Mouse (Mus musculus): Measurements from ENCODE around the gene Pfkm. TPM values are rescaled to one million over a fixed set of nuclear protein-coding genes. Genes with fewer than 3 reads are reported as not detected.

The Pfkm gene
- total and polyA plus RNA-seq, 3 experiments, result 23.5 to 37.9 (median 29.6) TPM

- Histone ChIP-seq H3K9ac (ENCODE audit: insufficient read depth, low read depth) (no peak overlapping the region), H3K9me3 (replicated peaks; ENCODE audit: low read length) (no peaks in the 10 kb centered on the region), H3K36me3 (replicated peaks in 1 of 2; ENCODE audit: control insufficient read depth in 1 of 2, insufficient read depth in 1 of 2, low read length in 1 of 2) (peaks cover 42 to 98% of the 10 kb centered on the region in 2 experiments), H3K4me3 (replicated peaks in 1 of 3; ENCODE audit: low read depth in 2 of 3, low read length in 2 of 3, poor library complexity in 1 of 3) (no peak overlapping the region), H3K27ac (ENCODE audit: insufficient read depth, low read depth) (no peak overlapping the region), H3K27me3 (replicated peaks) (no peaks in the 10 kb centered on the region), H3K4me1 (ENCODE audit: control insufficient read depth in 1 of 2, insufficient read depth in 2 of 2) (no peaks in the 10 kb centered on the region), H3K79me2 (replicated peaks; ENCODE audit: control insufficient read depth, extremely low read depth, insufficient read depth, poor library complexity, severe bottlenecking) (no peaks in the 10 kb centered on the region), H3K4me2 (ENCODE audit: insufficient read depth, low read depth, poor library complexity, severe bottlenecking) (no peak overlapping the region)
- DNase-seq (ENCODE audit: extremely low read depth), result no peak
- in situ Hi-C loops (cut with MboI; ENCODE audit: low pct_ligation_motif_present, low pct_unique_long_range_greater_than_20kb, low sequenced_read_pairs), result no loop called here
- dilution Hi-C loops (cut with MboI; ENCODE audit: extremely low pct_ligation_motif_present, extremely low pct_unique_long_range_greater_than_20kb, low sequenced_read_pairs), result no loop called here
- no peak for TF ChIP-seq MEF2A (IDR thresholded peaks at IDR 0.05; ENCODE audit: borderline replicate concordance, low read depth, low read length)
- TF ChIP-seq MAZ (IDR thresholded peaks at IDR 0.05; ENCODE audit: low read depth, low read length), result no peak
- TF ChIP-seq TBP (conservative IDR thresholded peaks at IDR 0.05; ENCODE audit: low read depth, low read length), result no peak
- TF ChIP-seq ZC3H11A (IDR thresholded peaks at IDR 0.05; ENCODE audit: low read depth, low read length), result no peak
- TF ChIP-seq ZKSCAN1 (IDR thresholded peaks at IDR 0.05; ENCODE audit: borderline replicate concordance, low read depth, low read length), result no peak
- no peak for TF ChIP-seq MXI1 (IDR thresholded peaks at IDR 0.05; ENCODE audit: low read depth, low read length)
- TF ChIP-seq KAT2A (IDR thresholded peaks at IDR 0.05; ENCODE audit: insufficient replicate concordance, low read length), result no peak
- TF ChIP-seq GABPA (IDR thresholded peaks at IDR 0.05; ENCODE audit: insufficient replicate concordance, low read depth, low read length), result no peak
- TF ChIP-seq NRF1 (IDR thresholded peaks at IDR 0.05; ENCODE audit: low read depth, low read length), result no peak
- no peak for TF ChIP-seq BHLHE40 (IDR thresholded peaks at IDR 0.05; ENCODE audit: low read depth, low read length)
Measured at GRCm38 (mm10) chr15:98131001-98131400, 38.6 kb downstream of the Pfkm start.

DNA sequence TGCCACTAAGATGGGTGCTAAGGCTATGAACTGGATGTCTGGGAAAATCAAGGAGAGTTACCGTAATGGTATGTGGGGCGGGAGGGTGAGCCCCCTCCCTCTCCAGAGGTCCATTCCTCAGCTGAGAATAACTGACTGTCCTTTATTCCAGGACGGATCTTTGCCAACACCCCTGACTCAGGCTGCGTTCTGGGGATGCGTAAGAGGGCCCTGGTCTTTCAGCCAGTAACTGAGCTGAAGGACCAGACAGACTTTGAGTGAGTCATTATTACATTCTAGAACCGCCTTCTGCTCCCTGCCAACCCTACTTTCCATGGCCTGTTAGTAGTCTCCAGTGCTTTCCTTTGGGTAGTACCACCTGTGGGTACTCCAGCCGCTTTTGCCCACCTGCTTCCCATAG lies 39.1 kb downstream of the Pfkm start:
- Histone ChIP-seq H3K79me2 (replicated peaks; ENCODE audit: control insufficient read depth, extremely low read depth, insufficient read depth, poor library complexity, severe bottlenecking) (no peaks in the 10 kb centered on the region), H3K4me3 (replicated peaks in 1 of 3; ENCODE audit: low read depth in 2 of 3, low read length in 2 of 3, poor library complexity in 1 of 3) (no peak overlapping the region), H3K27ac (ENCODE audit: insufficient read depth, low read depth) (no peak overlapping the region), H3K27me3 (replicated peaks) (no peaks in the 10 kb centered on the region), H3K4me1 (ENCODE audit: control insufficient read depth in 1 of 2, insufficient read depth in 2 of 2) (no peaks in the 10 kb centered on the region), H3K9me3 (replicated peaks; ENCODE audit: low read length) (no peaks in the 10 kb centered on the region), H3K9ac (ENCODE audit: insufficient read depth, low read depth) (no peak overlapping the region), H3K36me3 (replicated peaks in 1 of 2; ENCODE audit: control insufficient read depth in 1 of 2, insufficient read depth in 1 of 2, low read length in 1 of 2) (peaks cover 44 to 98% of the 10 kb centered on the region in 2 experiments), H3K4me2 (ENCODE audit: insufficient read depth, low read depth, poor library complexity, severe bottlenecking) (no peak overlapping the region)
- dilution Hi-C loops (cut with MboI; ENCODE audit: extremely low pct_ligation_motif_present, extremely low pct_unique_long_range_greater_than_20kb, low sequenced_read_pairs) (no loop called here), in situ Hi-C loops (cut with MboI; ENCODE audit: low pct_ligation_motif_present, low pct_unique_long_range_greater_than_20kb, low sequenced_read_pairs) (no loop called here)
- TF ChIP-seq ELF1 (IDR thresholded peaks at IDR 0.05; ENCODE audit: low read depth, low read length) (no peak), E2F4 (IDR thresholded peaks at IDR 0.05; ENCODE audit: insufficient replicate concordance, low read depth, low read length) (no peak), MXI1 (IDR thresholded peaks at IDR 0.05; ENCODE audit: low read depth, low read length) (no peak), KAT2A (IDR thresholded peaks at IDR 0.05; ENCODE audit: insufficient replicate concordance, low read length) (no peak), TCF12 (IDR thresholded peaks at IDR 0.05; ENCODE audit: low read depth, low read length) (no peak), BHLHE40 (IDR thresholded peaks at IDR 0.05; ENCODE audit: low read depth, low read length) (no peak), TBP (conservative IDR thresholded peaks at IDR 0.05; ENCODE audit: low read depth, low read length) (no peak), USF1 (IDR thresholded peaks at IDR 0.05; ENCODE audit: low read depth, low read length) (no peak), JUND (conservative IDR thresholded peaks at IDR 0.05; ENCODE audit: low read depth, low read length) (no peak), EP300 (IDR thresholded peaks at IDR 0.05; ENCODE audit: low read length) (no peak), CHD2 (IDR thresholded peaks at IDR 0.05; ENCODE audit: low read length) (no peak), ZC3H11A (IDR thresholded peaks at IDR 0.05; ENCODE audit: low read depth, low read length) (no peak), PAX5 (IDR thresholded peaks at IDR 0.05; ENCODE audit: low read length) (no peak), MYC (IDR thresholded peaks at IDR 0.05; ENCODE audit: low read depth, low read length) (no peak), MAX (IDR thresholded peaks at IDR 0.05; ENCODE audit: low read length) (no peak)
- DNase-seq (ENCODE audit: extremely low read depth), result no peak

Measured in CH12.LX (cell line).